Mouse (Mus musculus): ENCODE results near the gene Gjb4. TPM values are rescaled to one million over a fixed set of nuclear protein-coding genes. Genes with fewer than 3 reads are reported as not detected.

Gjb4 gene
- total RNA-seq, 2 experiments from 2014 or later, result 0.07 TPM; not detected in 1

- ATAC-seq (ENCODE audit: poor library complexity, severe bottlenecking), result no peak
Observed at GRCm38 (mm10) chr4:127352594-127352993, 1.3 kb downstream of the Gjb4 start.

GRCm38 (mm10) chr4:127349560-127350300 lies 4.2 kb downstream of the Gjb4 start:
- ATAC-seq (ENCODE audit: poor library complexity, severe bottlenecking), result no peak

- no peak for ATAC-seq (ENCODE audit: poor library complexity, severe bottlenecking)
Observed at GRCm38 (mm10) chr4:127345000-127345399, 8.9 kb downstream of the Gjb4 start.

GRCm38 (mm10) chr4:127341372-127341771 lies 12.5 kb downstream of the Gjb4 start:
- no peak for ATAC-seq (ENCODE audit: poor library complexity, severe bottlenecking)

- ATAC-seq (ENCODE audit: poor library complexity, severe bottlenecking), result peak; percentile 69
Observed at GRCm38 (mm10) chr4:127337668-127338067, 16.2 kb downstream of the Gjb4 start.

GRCm38 (mm10) chr4:127334870-127335504 lies 18.9 kb downstream of the Gjb4 start:
- ATAC-seq (ENCODE audit: poor library complexity, severe bottlenecking), result no peak

GRCm38 (mm10) chr4:127331171-127331570 lies 22.7 kb downstream of the Gjb4 start:
- ATAC-seq (ENCODE audit: poor library complexity, severe bottlenecking), result no peak

- ATAC-seq (ENCODE audit: poor library complexity, severe bottlenecking), result peak; percentile 23
Observed at GRCm38 (mm10) chr4:127330181-127331100, 23.4 kb downstream of the Gjb4 start, which contains the start of gene Gjb3. Gjb3 (minus strand) TSS chr4:127330844.

GRCm38 (mm10) chr4:127329751-127330150 lies 24.1 kb downstream of the Gjb4 start:
- no peak for ATAC-seq (ENCODE audit: poor library complexity, severe bottlenecking)

GRCm38 (mm10) chr4:127329046-127329445 lies 24.8 kb downstream of the Gjb4 start:
- ATAC-seq (ENCODE audit: poor library complexity, severe bottlenecking), result no peak

- no peak for ATAC-seq (ENCODE audit: poor library complexity, severe bottlenecking)
Observed at GRCm38 (mm10) chr4:127328378-127328777, 25.5 kb downstream of the Gjb4 start.

- peak; percentile 64 for ATAC-seq (ENCODE audit: poor library complexity, severe bottlenecking)
Observed at GRCm38 (mm10) chr4:127327749-127328148, 26.1 kb downstream of the Gjb4 start.

- no peak for ATAC-seq (ENCODE audit: poor library complexity, severe bottlenecking)
Observed at GRCm38 (mm10) chr4:127327258-127327657, 26.6 kb downstream of the Gjb4 start.

- ATAC-seq (ENCODE audit: poor library complexity, severe bottlenecking), result no peak
Observed at GRCm38 (mm10) chr4:127325276-127325675, 28.6 kb downstream of the Gjb4 start.

GRCm38 (mm10) chr4:127324759-127325158 lies 29.1 kb downstream of the Gjb4 start:
- ATAC-seq (ENCODE audit: poor library complexity, severe bottlenecking), result peak; percentile 80

GRCm38 (mm10) chr4:127324296-127324695 lies 29.6 kb downstream of the Gjb4 start:
- no peak for ATAC-seq (ENCODE audit: poor library complexity, severe bottlenecking)

- no peak for ATAC-seq (ENCODE audit: poor library complexity, severe bottlenecking)
Observed at GRCm38 (mm10) chr4:127323651-127324050, 30.2 kb downstream of the Gjb4 start.

GRCm38 (mm10) chr4:127319613-127320012 lies 34.3 kb downstream of the Gjb4 start:
- peak; percentile 76 for ATAC-seq (ENCODE audit: poor library complexity, severe bottlenecking)

- no peak for ATAC-seq (ENCODE audit: poor library complexity, severe bottlenecking)
Observed at GRCm38 (mm10) chr4:127317143-127317542, 36.7 kb downstream of the Gjb4 start.

- ATAC-seq (ENCODE audit: poor library complexity, severe bottlenecking), result no peak
Observed at GRCm38 (mm10) chr4:127315753-127316152, 38.1 kb downstream of the Gjb4 start.

GRCm38 (mm10) chr4:127314585-127314984 lies 39.3 kb downstream of the Gjb4 start:
- no peak for ATAC-seq (ENCODE audit: poor library complexity, severe bottlenecking)

Data from megakaryocyte, adult 5-6 weeks (primary cell).